Mouse (Mus musculus): Measurements from ENCODE around the gene Ksr1.

Ksr1 gene

GRCm38 (mm10) chr11:79146331-79146767 is at the start of gene Ksr1:
Gene Ksr1, minus strand, starts transcription at chr11:79146407.
- DNase-seq: peak; percentile 89 to 91

DNA sequence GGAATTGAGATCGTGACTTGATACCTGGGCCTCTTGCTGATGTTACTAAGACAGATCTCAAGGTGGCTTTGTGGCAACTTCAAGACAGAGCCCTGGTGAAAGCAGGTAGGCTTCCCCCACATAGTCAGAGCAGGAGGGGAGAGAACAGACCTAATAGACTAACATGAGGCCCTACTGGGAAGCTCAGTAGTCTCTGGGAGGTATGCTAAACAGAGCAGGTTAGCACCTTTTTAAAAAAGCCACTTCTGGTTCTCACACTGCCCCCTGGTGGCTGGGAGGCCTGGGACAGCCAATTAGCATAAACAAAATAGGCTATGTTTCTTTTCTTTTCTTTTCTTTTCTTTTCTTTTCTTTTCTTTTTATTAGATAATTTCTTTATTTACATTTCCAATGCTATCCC is 46.0 kb upstream of the Ksr1 start:
- DNase-seq: peak in 1 of 2 experiments; percentile 13

GRCm38 (mm10) chr11:79191214-79191613 is 45.0 kb upstream of the Ksr1 start:
- no peak for DNase-seq

DNA sequence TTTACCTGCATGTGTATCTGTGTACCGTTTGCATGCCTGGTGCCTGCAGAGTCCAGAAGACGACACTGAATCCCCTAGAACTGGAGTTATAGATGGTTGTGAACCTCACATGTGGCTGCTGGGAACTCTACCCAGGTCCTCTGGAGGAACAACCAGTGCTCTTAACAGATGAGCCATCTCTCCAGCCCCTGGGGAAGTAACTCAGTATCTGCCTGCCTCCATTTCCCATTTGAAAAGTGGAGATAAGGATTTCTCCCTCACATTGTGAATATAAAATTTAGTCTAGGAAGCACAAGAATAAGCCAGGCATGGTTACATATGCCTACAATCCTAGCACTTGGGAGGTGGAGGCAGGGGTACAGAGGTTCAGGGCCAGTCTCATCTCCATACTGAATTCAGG is 44.0 kb upstream of the Ksr1 start:
- no peak for DNase-seq

DNA sequence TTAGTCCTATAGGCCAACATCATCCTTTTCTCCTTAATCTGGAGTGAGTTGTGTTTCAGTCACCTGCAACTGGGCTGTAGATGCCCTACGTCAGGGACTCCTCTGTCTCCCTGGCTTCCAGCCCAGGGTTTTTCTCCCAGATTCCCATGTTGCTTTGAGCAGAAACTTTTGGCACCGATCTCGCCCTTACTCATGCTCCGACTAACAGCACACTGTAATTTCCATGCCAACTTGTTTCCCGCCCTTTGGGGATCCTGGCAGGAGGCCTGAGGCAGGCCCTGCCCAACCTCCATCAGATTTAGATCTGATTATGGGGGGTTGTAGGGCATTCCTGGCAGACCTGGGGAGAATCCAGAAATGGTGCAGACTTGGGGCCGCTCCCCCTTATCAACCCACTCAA is 42.0 kb upstream of the Ksr1 start:
- peak; percentile 37 to 52 for DNase-seq

GRCm38 (mm10) chr11:79187291-79187690 is 41.1 kb upstream of the Ksr1 start:
- DNase-seq: no peak

- DNase-seq: no peak
Measured at GRCm38 (mm10) chr11:79185683-79186082, 39.5 kb upstream of the Ksr1 start.

GRCm38 (mm10) chr11:79184126-79184888 is 38.1 kb upstream of the Ksr1 start:
- no peak for DNase-seq

DNA sequence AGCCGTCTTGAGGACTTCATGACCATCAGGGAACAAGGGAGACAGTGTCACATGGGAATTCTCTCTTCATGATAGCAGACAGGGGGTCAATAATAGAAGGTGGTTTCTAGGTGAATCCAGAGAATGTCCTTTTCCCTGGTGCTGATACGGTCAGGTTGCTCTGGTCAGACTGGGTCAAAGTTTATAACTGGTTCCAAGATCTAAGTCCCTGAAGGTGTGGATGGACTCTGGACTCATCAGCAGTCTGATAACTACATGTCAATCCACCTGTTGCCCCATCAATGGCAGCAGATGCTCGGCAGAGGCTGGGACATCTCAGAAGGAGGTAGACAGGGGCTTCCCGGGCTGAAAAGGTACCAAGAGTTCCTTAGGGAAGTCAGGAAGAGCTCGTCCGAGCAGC is 37.2 kb upstream of the Ksr1 start:
- DNase-seq: no peak

- DNase-seq: no peak
Measured at GRCm38 (mm10) chr11:79182881-79183280, 36.7 kb upstream of the Ksr1 start.

DNA sequence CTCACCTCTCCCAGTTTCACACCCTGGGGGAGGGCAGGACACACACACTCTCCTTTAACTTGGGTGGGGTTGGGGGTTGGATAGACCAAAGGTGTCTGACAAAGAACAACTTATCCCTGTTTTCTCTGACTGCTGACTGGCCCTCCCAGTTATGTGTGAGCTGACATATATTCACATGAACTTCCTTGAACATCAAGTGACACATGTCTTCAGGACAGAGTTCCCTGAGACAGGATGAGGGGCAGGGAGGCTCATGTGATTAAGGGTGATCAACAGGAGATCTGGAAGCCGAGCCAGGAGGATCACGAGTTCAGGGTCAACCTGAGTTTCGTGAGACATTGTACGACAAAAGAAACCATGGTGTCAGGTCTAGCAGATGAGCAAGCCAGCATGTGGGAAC is 35.7 kb upstream of the Ksr1 start:
- no peak for DNase-seq

GRCm38 (mm10) chr11:79176687-79177086 is 30.5 kb upstream of the Ksr1 start:
- DNase-seq: no peak

GRCm38 (mm10) chr11:79172054-79172453 is 25.8 kb upstream of the Ksr1 start:
- DNase-seq: no peak

GRCm38 (mm10) chr11:79166582-79167300 is 20.5 kb upstream of the Ksr1 start:
- DNase-seq: no peak

GRCm38 (mm10) chr11:79161077-79161758 is 15.0 kb upstream of the Ksr1 start:
- DNase-seq: no peak

- DNase-seq: no peak
Measured at GRCm38 (mm10) chr11:79160127-79160526, 13.9 kb upstream of the Ksr1 start.

GRCm38 (mm10) chr11:79157729-79158128 is 11.5 kb upstream of the Ksr1 start:
- no peak for DNase-seq

DNA sequence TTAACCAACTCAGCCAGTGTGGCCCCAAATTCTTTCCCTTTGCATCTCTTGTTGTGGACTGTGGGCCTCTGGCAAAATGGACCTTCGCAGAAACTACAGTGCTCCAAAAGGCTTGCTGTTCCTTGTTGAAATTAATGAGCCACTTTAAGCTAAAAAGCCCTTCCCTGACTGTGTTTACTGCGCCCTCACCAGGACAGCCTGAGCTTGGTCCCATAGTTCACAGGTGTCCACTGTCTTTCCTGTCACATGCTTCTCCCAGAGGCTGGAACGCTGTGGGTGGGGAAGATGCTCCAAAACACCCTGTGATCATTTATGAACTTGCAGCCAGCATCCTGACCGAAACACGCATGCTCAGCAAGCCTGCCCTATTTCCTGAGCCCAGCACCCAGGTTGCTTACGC is 9.1 kb upstream of the Ksr1 start:
- no peak for DNase-seq

GRCm38 (mm10) chr11:79152696-79153095 is 6.5 kb upstream of the Ksr1 start:
- no peak for DNase-seq

DNA sequence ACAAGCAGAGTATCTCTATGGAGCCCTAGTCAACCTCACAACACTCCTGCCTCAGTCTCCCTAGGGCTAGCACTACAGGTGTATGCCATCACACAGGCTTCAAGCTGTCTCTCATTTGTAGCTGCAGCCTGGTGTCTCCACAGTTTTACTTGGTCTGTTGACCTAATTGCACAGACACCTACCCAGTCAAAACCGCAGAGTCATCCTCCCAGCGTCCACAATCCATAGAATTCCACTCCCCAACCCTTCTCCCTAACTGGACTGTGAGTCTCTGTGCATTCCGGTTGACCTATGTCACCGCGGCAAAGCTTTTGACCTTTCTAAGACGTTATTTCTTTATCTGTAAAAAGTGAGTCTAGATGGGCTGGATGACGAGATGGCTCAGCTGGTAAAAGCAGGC is 5.7 kb upstream of the Ksr1 start:
- DNase-seq: no peak

DNA sequence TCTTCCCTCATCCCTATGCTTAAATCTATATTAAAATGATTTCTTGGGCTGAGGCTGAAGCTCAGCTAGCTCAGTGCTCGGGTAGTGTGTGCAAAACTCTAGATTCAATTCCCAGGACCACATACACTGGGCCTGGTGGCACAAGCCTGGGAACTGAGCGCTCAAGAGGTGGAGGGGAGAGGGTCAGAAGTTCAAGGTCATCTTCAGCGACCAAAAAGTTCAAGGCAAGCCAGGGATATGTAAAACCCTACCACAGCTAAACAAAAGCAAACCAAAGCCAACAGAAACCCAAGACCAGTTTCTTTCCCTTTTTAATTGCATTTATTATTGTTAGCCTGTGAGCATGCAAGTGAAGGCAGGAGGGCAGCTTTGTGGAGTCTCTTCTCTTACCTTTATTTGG is 4.1 kb upstream of the Ksr1 start:
- no peak for DNase-seq

DNA sequence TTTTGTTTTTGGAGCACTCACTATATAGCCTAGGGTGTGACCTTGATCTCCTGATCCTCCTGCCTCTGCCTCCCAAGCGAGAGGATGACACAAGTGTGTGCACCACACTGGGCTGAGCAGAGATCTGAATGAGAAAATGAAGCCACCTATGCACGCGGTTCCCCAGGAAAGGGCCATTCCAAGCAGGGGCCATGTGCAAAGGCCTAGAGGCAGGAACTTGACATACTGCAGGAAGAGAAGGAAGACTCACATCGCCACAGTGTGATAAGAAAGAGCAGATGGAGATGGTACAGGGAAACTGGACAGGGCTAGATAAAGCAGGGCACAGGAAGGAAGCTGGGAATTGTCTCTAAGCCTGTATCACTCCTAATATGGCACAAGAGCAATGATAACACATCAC is 3.1 kb upstream of the Ksr1 start:
- no peak for DNase-seq

GRCm38 (mm10) chr11:79148783-79149182 is 2.6 kb upstream of the Ksr1 start:
- no peak for DNase-seq

Data from kidney, adult 8-10 months (tissue).